Mouse (Mus musculus) thymus, postnatal 14 days (tissue): ENCODE results near the gene Rassf8.

Experiments used
- DNase-seq: peaks from one replicate; pipeline ENCODE4 v3.0.0; 2021

Rassf8 gene

GRCm38 (mm10) chr6:145823588-145824234 lies 77.2 kb downstream of the Rassf8 start:
- DNase-seq, result peak; percentile 25

GRCm38 (mm10) chr6:145826305-145826704 lies 79.8 kb downstream of the Rassf8 start:
- no peak for DNase-seq

GRCm38 (mm10) chr6:145829062-145829835 lies 82.7 kb downstream of the Rassf8 start:
- DNase-seq, result no peak

GRCm38 (mm10) chr6:145830117-145830516 lies 83.6 kb downstream of the Rassf8 start:
- DNase-seq, result peak; percentile 78

GRCm38 (mm10) chr6:145830617-145831016 lies 84.1 kb downstream of the Rassf8 start:
- DNase-seq, result no peak

- no peak for DNase-seq
These were observed 86.4 kb downstream of the Rassf8 start for GRCm38 (mm10) chr6:145832927-145833326.

GRCm38 (mm10) chr6:145835359-145835758 lies 88.8 kb downstream of the Rassf8 start:
- peak; percentile 36 for DNase-seq

GRCm38 (mm10) chr6:145845611-145846010 lies 99.1 kb downstream of the Rassf8 start:
- no peak for DNase-seq

GRCm38 (mm10) chr6:145846076-145846475 lies 99.5 kb downstream of the Rassf8 start:
- DNase-seq, result no peak

GRCm38 (mm10) chr6:145846948-145847347 lies 100.4 kb downstream of the Rassf8 start:
- no peak for DNase-seq

- no peak for DNase-seq
These were observed 101.1 kb downstream of the Rassf8 start for GRCm38 (mm10) chr6:145847661-145848060.

GRCm38 (mm10) chr6:145850789-145851188 lies 104.2 kb downstream of the Rassf8 start:
- DNase-seq, result no peak

GRCm38 (mm10) chr6:145851956-145852355 lies 105.4 kb downstream of the Rassf8 start:
- no peak for DNase-seq

GRCm38 (mm10) chr6:145852708-145853107 lies 106.2 kb downstream of the Rassf8 start:
- DNase-seq, result no peak

- DNase-seq, result peak; percentile 20
These were observed 107.0 kb downstream of the Rassf8 start for GRCm38 (mm10) chr6:145853356-145854079.

GRCm38 (mm10) chr6:145854756-145855155 lies 108.2 kb downstream of the Rassf8 start:
- no peak for DNase-seq

- DNase-seq, result peak; percentile 96
These were observed 109.4 kb downstream of the Rassf8 start for GRCm38 (mm10) chr6:145855720-145856551.

GRCm38 (mm10) chr6:145857428-145857827 lies 110.9 kb downstream of the Rassf8 start:
- no peak for DNase-seq

- DNase-seq, result no peak
These were observed 111.9 kb downstream of the Rassf8 start for GRCm38 (mm10) chr6:145858414-145858813.

GRCm38 (mm10) chr6:145860350-145860749 lies 113.8 kb downstream of the Rassf8 start:
- peak; percentile 42 for DNase-seq

- no peak for DNase-seq
These were observed 115.1 kb downstream of the Rassf8 start for GRCm38 (mm10) chr6:145861462-145862227.

- DNase-seq, result no peak
These were observed 115.8 kb downstream of the Rassf8 start for GRCm38 (mm10) chr6:145862321-145862720.
